Mouse (Mus musculus) frontal cortex, adult (tissue): ENCODE measurements around the gene Sp1.

Experiments used
- ATAC-seq: cut with Nextera tagmentation; 2 replicates; pipeline ENCODE4 v1.9.2; 2017; ENCODE audit warnings: mild to moderate bottlenecking, moderate library complexity, mixed read lengths; ENCODE audit not compliant: low TSS enrichment

The Sp1 gene

DNA sequence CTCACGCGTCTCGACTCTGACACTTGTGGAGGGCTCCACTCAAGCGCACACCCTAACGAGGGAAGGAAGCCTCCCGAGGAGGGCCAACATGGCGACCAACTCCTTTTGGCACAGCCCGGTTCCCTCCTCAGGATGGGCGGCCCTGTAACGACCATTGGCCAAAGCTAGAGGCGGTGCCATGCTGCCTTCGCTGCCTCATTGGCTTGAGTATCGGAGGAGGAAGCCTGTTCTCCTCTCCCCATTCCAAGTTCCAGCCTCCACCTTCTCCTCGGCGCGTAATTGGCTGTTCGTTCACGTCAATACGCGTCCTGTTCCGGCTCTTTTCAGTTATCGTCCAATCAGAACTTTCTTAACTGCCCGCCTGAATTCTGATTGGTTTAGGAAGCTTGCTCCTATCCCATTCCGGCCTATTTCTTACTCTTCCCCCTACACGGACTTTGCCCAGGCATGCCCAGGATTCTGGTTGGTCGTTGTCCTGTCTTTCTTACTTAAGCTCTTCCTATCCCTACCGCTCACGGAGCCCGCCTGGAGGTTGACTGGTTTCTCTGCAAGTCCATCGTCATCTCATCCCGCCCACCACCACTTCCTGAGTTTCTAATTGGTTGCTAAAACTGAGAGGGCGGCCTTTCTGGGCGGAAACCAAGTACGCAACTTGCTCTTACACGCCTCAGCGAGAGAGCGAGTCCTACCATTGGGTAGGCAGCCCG is at the start of gene Sp1:
Gene Sp1 (plus strand): TSS at position 655 of the 707 bp plus-strand sequence.
- peak; percentile 91 for ATAC-seq

DNA sequence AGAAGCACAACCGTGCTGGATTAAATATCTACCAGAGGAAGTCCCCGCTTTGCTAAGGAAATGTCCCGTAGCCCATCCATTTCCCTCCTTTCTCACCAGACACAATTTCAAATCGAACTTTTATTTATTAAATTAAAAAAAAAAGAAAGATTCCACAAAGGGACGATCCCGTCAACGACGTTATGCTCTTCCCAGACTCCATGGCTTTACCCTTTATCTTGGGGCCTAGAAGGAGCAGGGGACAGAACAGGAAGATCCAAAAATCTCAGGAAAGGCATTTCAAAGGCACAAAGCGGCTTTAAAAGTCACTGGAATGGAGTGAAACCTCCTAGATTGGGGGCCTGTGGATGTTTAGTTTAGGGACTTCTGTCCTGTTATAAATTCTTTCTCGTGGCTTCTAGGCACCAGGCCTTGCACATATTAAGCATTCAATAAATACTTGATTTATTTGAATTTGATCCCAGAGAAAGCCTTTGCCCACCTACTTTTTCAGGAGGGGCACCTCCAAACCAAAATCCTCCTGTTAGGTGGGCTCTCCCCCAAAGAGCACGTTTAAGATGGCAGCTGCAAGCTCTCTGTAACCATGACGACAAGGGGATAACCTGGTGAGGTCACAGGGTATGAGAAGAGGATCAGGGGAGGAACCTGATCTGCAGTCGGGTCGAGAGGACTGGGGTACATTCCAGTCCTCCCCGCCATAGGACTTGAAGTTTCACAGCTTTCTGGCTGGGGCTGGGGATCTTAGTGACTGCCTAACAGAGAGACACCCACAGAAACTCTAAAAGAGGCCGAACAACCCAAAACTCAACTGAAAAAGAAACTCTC is 49.2 kb upstream of the Sp1 start:
- no peak for ATAC-seq

DNA sequence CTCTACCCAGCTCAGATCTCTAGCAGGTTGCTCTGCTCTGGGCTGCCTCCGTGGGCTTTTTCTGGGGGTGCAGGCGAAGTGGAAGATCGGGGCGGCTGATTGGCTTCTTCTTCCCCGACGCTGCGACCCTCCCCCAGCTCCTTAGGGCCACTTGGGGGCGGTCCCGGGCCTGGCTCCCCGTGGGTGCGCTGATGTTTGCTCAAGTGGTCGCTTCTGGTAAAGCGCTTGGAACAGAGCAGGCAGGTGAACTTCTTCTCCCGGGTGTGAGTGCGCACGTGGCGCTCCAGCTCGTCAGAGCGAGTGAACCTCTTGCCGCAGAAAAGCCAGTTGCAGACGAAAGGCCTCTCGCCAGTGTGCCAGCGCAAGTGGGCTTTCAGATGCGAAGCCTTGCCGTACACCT is 47.8 kb upstream of the Sp1 start:
- no peak for ATAC-seq

DNA sequence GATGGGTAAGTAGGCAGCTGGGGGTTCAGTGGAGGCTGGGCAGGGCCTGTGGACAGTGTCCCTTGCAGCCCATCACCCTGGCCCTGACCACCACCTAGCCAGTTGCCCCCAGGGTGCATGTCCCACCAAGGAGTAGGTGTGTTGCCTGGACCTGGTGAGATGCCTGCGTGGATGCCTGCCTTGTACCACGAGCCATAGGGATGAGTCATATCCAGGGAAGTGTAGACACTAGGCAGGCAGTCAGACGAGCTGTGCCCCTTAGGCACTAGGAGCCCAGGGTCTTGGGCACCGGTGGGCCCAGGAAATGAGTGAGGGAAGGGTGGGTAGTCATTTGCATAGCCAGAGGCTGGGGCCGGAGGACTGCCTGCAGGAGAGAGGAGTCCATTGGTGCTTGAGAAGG is 47.1 kb upstream of the Sp1 start:
- ATAC-seq, result no peak

DNA sequence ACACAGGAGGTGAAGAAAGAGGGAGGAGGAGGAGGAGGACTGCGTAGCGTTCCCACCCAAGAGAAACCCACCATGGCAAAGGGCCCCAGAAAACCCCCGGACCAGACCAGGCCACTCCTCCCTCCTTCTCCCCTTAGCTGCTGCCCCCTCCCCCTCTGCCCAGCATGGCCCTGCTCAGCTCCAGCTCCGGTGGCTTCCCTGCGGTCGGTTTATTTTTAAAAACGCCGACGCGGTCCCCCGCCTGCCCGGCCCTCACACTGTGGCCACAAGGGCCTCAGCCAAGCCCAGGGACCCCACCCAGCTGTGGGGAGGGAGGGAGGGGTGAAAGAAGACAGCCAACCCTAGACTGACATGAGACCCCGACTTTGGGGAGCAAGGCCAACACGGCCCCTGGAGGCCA is 43.3 kb upstream of the Sp1 start:
- ATAC-seq, result no peak

DNA sequence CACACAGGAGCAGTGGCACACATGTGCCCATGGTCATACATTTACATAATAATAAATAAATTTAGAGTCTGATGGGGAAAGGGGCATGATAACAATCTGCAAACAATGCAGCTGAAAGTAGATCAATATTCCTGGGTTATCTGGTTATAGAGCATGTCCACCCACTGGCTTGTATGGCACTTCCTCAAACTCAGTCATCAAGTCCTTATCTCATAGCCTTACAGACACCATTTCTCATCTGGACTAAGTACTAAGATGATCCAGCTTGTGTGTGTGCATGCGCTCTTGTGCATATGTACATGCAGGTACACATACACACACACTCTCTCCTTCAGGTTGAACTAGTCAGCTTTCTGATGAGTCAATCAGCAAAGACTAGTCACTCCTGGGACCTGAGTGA is 41.3 kb upstream of the Sp1 start:
- no peak for ATAC-seq

DNA sequence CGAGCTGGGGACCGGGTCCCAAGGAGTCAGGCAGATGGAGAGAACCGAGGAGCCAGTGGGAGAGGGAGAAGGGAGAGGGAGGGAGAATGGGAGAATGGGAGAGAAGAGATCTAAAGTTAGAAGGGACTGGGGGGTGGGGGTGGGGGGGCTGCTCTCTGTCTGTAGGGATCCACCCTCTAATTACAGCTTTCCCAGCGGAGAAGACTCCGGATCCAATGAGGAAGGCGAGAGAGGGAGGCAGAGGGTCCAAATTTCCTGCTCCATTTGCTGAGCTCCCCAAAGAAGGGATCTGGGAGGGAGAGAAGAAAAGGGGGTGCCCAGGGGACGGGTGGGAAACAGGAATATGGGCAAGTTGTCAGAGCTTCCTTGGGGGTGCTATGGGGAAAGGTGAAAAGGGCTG is 39.7 kb upstream of the Sp1 start:
- no peak for ATAC-seq

DNA sequence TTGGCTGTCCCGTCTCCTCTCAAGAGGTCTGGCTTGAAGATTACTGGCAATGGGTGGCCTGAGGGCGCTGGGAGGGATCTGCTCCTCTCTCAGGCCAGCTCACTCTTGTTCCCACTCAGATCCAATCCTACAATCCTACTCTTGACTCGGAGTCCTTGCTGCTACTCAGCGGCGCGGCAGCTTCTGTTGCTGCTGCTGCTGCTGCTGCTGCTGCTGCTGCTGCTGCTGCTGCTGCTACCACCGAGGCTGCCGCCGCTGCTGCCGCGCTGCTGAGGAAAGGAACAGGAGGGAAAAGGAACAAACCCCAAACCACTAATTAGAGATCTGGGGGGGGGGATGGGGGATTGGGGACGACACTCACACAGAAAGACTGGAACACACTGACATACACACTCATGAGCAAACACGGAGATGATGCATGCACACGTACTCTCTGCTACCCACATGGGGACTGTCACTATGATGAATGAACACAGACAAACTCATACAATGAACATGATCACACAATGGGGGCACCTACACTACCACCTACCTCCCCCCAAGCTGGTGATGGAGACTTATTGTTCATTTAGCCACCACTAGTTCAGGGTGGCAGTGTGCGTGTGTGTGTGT is 39.1 kb upstream of the Sp1 start, which contains the start of gene Sp7:
Gene Sp7 (minus strand): TSS at position 450 of the 612 bp plus-strand sequence.
- no peak for ATAC-seq

DNA sequence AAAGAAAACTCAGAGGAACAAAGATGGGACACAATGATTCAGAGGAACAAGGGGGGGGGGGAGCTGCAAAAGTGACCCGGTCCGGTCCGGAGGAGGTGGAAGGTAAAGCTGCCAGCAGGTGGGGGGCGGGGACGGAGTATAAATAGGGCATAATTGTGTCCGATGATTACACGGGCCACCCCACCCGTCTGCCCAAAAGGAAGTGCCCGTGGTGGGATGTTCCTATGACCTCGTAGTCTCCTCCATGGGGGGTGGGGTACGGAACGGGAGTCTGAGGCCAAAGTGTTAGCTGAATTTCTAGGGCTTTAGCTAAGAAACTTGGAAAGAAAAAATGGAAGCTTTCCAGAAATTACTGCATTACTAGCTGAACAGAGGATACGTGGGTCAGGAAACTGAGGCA is 36.0 kb upstream of the Sp1 start:
- no peak for ATAC-seq

DNA sequence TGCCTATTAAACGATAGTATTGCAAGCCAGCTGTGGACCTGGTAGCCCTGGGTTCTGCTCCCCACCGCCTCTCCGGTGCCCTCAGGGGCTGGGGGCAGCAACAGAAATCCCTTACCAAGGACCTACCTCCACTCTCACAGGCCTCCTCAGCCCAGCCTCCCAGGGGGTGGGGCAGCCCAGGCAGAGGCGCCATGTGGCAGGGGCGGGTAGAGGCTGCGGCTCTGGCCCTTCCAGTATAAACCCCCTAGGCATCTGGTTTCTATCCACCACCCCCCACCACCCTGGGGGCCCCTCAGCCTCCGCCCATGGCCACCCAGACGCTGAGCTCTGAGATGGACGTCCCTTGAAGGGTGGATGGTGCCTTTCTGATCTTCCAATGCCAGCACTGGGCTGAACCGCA is 35.2 kb upstream of the Sp1 start:
- ATAC-seq, result no peak

DNA sequence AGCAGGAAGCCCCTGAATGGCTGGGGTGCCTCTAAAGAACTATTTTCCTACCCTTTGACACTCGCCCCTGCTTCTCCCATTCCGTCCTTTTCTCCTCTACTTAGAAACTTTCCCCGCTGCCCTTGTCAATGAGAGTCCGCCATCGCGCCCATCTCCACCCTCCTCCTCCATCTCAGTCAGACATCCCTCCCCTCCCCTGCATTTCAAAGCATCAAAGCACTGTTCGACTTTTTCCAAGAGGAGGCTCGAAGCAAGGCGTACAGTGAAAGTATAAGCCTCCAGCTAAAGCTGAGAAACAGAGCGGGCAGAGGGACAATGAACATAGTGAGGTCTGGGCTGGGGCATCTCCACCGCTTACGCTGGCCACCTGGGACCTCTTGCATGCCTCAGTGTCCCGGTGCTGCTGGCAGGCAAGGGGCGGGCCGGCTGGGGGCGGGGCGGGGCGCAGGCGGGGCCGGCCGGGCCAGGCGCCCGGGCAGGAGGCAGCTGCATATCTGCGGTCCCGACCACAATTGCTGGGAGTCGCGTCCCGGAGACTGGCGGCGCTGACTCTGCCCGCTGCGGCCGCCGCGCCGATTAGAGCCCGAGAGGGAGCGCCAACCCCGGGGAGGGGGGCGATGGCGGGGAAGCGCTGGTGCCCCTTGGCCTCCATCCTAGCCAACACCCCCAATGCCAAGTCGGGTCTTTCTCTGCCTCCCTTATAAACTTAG is 29.3 kb upstream of the Sp1 start:
- peak; percentile 45; the same call in 1 of the 2 replicates for ATAC-seq

DNA sequence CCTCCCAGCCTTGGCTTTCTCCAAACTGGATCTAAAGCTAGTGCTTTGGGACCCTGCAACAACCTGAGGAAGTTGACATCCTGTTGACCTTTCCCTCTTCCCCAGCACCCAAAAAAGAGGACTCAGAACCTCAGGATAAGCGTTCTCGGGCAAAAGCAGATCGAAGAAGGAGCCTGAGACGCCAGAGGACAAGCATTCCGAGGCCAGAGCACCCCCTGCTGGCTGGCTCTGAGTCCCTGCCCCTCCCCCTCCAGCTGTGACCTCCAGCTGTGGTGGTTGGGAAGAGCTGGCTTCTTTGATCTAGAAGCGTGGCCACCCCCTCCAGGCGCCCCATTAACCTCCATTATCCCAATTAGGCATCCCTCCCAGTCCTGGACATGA is 28.8 kb upstream of the Sp1 start:
- peak; percentile 66 for ATAC-seq

DNA sequence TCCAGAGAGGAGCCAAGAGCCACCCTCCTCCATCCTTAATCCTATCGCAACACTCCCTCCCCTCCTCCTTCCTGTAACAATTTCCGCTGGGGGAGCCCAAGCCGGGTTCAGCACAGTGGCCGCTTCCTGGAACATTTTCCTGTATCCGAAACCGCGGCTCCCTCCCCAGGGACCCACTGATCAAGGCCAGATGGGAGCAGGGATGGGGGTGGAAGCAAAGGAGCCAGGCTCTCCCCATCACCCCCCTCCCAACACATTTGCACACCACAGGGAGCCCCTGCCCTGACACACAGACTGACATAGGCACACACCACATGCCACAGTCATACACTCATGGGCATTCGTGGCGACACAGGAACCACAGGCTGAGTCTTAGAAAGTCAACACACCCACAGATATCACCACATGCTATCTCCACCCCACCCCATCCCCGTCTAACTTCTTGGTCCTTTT is 28.1 kb upstream of the Sp1 start:
- ATAC-seq, result no peak

DNA sequence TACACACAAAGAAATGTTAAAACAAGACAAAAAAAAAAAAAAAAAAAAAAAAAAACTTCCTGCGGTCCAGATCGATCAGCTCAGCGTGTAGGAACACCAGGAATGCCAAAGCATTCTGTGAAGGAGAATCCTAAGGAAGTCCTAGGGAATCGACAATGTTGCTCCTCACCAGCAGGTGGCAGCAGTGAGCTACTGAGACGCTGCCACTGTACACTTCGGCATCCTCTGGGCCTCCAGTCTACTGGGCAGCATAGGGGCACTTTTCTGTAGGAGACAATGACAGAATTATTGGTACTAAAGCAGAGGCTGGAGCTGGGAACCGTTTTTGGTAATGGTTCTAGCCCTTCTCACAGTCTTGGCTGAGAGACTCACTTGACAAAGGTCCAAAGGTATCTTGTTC is 24.4 kb upstream of the Sp1 start:
- peak; percentile 92 for ATAC-seq

DNA sequence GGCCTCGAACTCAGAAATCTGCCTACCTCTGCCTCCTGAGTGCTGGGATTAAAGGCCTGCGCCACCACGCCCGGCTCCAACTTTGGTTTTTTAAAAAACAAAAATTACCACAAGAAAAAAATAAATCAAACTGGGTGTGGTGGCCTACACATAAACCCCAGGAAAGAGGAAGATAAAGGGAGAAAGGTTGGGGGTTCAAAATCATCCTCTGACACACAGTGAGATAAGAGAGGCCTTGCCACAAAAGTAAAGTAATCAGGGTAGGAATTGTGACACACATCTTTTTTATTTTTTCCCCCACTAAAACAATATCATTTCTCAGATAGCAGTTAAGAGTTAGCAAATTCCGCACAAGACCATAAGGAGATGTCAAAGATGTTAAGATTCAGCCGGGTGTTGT is 22.3 kb upstream of the Sp1 start:
- no peak for ATAC-seq

DNA sequence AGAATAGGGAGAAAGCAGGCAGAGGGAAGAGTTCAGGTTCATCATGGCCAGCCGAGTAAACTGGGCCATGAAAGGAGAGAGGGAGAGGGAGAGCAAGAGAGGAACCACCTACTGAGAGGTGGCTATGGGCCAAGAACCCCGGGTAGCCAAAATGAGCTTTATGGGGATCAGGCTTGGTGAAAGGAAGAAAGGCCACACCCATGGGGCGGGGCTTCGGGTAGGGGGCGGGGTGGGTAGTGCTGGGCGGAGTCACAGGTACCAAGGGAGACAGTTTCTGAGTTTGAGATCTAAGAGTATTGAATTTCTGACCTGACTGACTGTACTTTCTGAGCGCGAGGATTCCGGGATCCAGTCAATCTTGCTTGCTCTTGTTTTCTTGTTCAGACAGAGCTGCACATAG is 19.3 kb upstream of the Sp1 start:
- ATAC-seq, result no peak

DNA sequence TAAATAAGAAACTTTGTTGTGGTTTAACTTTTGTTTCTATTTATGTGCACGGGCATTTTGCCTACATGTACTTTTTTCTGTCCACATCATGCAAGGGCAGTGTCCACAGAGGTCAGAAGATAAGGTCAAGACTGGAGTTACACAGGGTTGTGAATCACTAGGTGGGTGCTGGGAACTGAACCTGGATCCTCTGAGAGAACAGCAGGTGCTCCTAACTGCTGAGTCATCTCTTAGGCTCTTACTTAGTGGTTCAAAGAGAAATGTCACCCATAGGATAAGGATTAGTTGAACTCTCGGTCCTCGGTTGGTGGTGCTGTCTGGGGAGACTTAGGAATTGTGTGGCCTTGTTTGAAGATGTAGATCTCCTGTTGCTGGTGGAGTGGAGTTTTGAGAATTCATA is 17.0 kb upstream of the Sp1 start:
- no peak for ATAC-seq

DNA sequence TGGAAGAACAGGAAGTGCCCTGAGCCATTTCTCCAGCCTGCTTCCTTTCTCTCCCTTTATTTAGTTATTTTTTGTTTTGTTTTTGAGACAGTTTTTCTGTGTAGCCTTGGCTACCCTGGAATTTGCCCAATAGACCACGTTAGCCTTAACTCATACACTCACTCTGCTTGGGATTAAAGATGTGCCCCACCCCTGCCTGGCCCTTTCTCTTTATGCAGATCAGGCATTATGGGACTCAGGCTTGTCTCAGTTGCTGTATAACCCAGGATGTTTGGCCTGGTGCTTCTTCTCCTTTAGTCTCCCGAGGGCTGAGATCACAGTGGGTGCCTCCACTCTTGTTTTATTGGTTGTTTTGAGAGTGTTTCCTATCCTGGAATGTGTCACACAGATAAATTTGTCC is 13.4 kb upstream of the Sp1 start:
- ATAC-seq, result no peak

DNA sequence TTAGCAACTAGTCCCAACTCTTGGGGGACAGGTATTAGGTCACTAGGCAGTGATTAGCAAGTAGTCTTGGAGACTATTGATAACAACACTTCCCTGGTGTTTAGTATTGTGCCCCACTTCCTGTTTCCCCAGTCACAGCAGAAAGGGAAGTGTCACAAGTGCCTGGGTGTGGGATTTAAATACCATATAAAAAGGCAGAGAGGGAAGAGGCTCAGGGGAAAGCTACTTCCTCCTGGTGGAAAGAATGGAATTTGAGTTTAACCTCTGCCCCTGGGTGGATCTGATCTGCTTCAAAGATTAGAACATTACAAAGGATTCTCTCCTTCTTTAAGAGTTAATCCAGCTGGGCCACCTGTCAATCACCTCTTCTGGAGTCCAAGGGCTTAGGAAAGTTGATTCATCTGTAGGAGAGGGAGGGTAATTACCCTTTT is 12.3 kb upstream of the Sp1 start:
- no peak for ATAC-seq

DNA sequence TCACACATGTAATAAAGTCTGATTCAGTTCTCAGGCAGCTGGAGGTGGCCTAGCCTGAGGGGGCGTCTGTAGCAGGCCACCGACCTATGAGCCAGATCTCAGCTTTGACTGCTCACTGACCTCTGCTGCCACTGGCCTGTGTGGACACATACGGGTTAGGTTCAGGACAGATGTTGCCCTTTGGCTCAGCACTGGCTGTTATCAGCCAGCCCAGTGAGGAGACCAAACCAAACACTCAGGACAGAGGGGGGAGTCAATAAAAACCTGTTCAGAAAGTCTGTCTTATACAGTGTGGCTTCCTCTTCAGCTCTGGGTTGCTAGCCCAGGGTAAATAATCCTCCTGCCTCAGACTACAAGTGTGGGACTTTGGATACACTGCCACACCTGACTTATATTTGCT is 10.9 kb upstream of the Sp1 start:
- ATAC-seq, result no peak

DNA sequence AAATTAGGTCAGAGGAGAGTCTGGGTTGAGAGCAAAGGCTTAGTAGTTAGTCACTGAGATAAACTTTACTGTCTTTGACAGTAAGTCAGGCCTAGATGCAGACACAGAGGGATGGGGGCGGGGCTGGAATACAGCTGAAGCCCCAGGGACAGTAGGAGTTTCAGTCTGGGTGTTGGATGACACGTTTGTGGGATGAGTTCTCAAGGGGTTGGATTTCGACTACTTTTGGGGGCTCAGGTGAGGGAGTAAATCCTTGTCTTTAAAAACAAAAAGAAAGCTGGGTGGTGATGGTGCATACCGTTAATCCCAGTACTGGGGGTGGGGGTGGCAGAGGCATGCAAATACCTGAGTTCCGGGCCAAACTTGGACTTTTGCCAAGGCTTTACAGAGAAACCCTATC is 7.3 kb upstream of the Sp1 start:
- ATAC-seq, result no peak
